Mouse (Mus musculus): ENCODE measurements at regions not wholly inside any gene's neighbourhood (a gene's known extent, or its start where the extent isn't known, plus 50 kb on each side); places are given as distances from the start of the nearest gene placed in this dataset.
A peak's percentile ranks its signal among the peaks of the same experiment; 100 is the strongest.

DNA sequence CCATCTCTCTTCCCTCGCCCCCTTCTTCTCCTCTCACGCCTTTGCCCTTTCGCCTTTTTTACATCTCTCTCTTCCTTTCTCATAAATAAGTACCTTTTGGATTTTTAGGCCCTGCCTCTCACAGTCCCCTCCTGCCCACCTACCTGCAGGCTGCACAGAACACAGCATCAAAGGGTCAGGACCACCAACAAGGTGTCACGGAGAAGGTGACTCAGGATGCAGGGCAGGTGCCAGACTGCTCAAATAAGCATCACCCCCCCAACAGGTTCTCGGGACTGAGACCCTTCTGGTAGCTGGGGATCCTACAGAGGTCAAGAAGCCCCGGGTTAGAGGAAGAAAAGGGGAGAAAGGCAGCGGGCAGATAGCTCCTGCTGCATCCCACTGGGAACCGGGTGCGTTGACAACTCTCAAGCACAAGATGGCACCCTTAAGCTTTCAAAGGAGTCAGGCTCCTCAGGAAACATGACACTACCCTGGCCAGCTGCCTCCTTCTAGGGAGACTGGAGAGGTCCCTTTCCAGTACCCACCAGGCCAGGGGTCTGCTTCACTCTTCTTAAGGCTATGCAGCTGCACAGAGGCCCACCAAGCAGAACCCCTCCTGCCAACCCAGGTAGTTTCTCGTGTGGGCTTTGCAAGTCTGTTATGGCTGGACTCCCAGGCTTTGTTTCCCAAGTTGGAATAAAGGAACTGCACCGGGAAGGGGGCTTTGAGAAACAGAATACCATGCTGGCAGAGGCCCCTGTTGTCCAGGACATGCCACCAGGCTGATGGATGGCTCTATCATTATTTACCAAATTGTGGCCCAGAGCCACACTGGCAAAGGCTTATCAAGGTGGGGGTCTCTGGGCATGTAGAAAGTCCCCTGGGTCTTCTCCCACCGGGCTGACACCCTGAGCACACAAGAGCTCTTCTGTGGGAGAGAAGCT, 120.9 kb upstream of the Mki67 start:
- Histone ChIP-seq H3K27ac (ENCODE audit: low read length) (no peak overlapping the region), H3K36me3 (ENCODE audit: control insufficient read depth, insufficient read depth) (no peaks in the 10 kb centered on the region), H3K27me3 (ENCODE audit: control insufficient read depth, insufficient read depth, low read depth, low read length) (no peaks in the 10 kb centered on the region; the same call in 1 of the 2 replicates), H3K4me1 (ENCODE audit: control insufficient read depth, low read depth, low read length) (no peaks in the 10 kb centered on the region), H3K4me3 (ENCODE audit: low read depth, low read length) (no peak overlapping the region), H3K9ac (ENCODE audit: low read depth, low read length) (no peak overlapping the region), H3K4me2 (ENCODE audit: low read depth, low read length) (no peak overlapping the region), H3K9me3 (replicated peaks; ENCODE audit: control insufficient read depth, low read length) (no peaks in the 10 kb centered on the region)
- peak; percentile 40 for ATAC-seq (ENCODE audit: low read depth)
- WGBS (ENCODE audit: insufficient replicate concordance), result 35% methylated on average over 12 of the region's 12 CpGs

DNA sequence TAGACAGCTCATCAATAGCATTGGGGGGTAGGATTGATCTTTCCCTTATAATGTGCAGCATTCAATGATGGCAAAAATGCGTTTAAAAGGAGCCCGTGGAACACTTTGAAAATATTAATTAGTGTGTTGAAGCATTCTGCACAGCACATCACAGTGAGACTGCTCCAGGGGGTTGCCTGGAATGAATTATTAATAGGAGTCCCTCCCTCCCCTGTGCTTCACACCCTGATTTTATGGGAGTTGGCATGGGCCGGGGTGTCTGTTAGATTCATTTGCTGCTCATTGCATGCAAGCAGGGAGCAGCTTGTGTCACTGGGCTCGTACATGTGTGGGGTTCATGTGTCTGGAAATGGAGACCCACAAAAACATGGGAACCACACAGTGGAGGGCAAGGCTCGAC, 127.9 kb upstream of the Mki67 start:
- Histone ChIP-seq H3K36me3 (ENCODE audit: control insufficient read depth, insufficient read depth) (no peaks in the 10 kb centered on the region), H3K4me3 (ENCODE audit: low read depth, low read length) (no peak overlapping the region), H3K9ac (ENCODE audit: low read depth, low read length) (no peak overlapping the region), H3K27ac (ENCODE audit: low read length) (no peak overlapping the region), H3K9me3 (replicated peaks; ENCODE audit: control insufficient read depth, low read length) (no peaks in the 10 kb centered on the region), H3K4me2 (ENCODE audit: low read depth, low read length) (no peak overlapping the region), H3K27me3 (ENCODE audit: control insufficient read depth, insufficient read depth, low read depth, low read length) (peaks cover 12% of the 10 kb centered on the region), H3K4me1 (ENCODE audit: control insufficient read depth, low read depth, low read length) (no peaks in the 10 kb centered on the region)
- ATAC-seq (ENCODE audit: low read depth), result no peak
- WGBS (ENCODE audit: insufficient replicate concordance), result 56% methylated on average over 5 of the region's 5 CpGs

DNA sequence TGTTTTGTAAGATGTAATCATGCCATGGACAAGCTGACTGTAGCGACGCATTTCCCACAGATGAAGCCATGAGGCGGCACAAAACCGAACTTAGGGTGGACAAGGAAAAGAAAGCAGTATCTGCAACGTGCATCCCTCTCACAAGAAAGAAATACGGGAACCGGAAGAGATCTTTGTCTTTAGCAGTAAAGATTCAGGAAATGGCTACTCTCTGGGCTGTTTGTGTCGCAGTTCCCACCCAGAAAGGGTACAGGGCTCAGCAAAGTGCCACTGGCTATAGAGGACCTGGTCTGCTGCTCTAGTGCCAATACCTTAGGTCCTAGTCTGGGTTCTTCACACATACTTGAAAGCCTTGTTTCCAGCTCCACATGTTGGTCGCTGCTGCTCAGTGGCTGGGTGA, 131.1 kb upstream of the Mki67 start:
- H3K27me3 ChIP-seq (ENCODE audit: control insufficient read depth, insufficient read depth, low read depth, low read length), result peaks cover 25% of the 10 kb centered on the region
- no peak overlapping the region for H3K9ac ChIP-seq (ENCODE audit: low read depth, low read length)
- H3K4me1 ChIP-seq (ENCODE audit: control insufficient read depth, low read depth, low read length), result no peaks in the 10 kb centered on the region
- H3K36me3 ChIP-seq (ENCODE audit: control insufficient read depth, insufficient read depth), result no peaks in the 10 kb centered on the region
- ATAC-seq (ENCODE audit: low read depth), result no peak
- H3K27ac ChIP-seq (ENCODE audit: low read length), result no peak overlapping the region
- H3K4me2 ChIP-seq (ENCODE audit: low read depth, low read length), result no peak overlapping the region
- WGBS (ENCODE audit: insufficient replicate concordance), result 16% methylated on average over 9 of the region's 9 CpGs
- H3K9me3 ChIP-seq (replicated peaks; ENCODE audit: control insufficient read depth, low read length), result no peaks in the 10 kb centered on the region
- no peak overlapping the region for H3K4me3 ChIP-seq (ENCODE audit: low read depth, low read length)

- Histone ChIP-seq H3K4me3 (ENCODE audit: low read depth, low read length) (no peak overlapping the region), H3K4me1 (ENCODE audit: control insufficient read depth, low read depth, low read length) (no peaks in the 10 kb centered on the region), H3K9ac (ENCODE audit: low read depth, low read length) (no peak overlapping the region), H3K4me2 (ENCODE audit: low read depth, low read length) (no peak overlapping the region), H3K36me3 (ENCODE audit: control insufficient read depth, insufficient read depth) (no peaks in the 10 kb centered on the region), H3K27ac (ENCODE audit: low read length) (no peak overlapping the region), H3K27me3 (ENCODE audit: control insufficient read depth, insufficient read depth, low read depth, low read length) (peaks cover 34% of the 10 kb centered on the region), H3K9me3 (replicated peaks; ENCODE audit: control insufficient read depth, low read length) (no peaks in the 10 kb centered on the region)
- WGBS (ENCODE audit: insufficient replicate concordance), result 44% methylated on average over 4 of the region's 4 CpGs
- no peak for ATAC-seq (ENCODE audit: low read depth)
Measured at GRCm38 (mm10) chr7:135848170-135848569, 132.0 kb upstream of the Mki67 start.

- no peak for ATAC-seq (ENCODE audit: low read depth)
- Histone ChIP-seq H3K9me3 (replicated peaks; ENCODE audit: control insufficient read depth, low read length) (no peaks in the 10 kb centered on the region), H3K9ac (ENCODE audit: low read depth, low read length) (no peak overlapping the region), H3K4me2 (ENCODE audit: low read depth, low read length) (no peak overlapping the region), H3K4me3 (ENCODE audit: low read depth, low read length) (no peak overlapping the region), H3K27ac (ENCODE audit: low read length) (no peak overlapping the region), H3K27me3 (ENCODE audit: control insufficient read depth, insufficient read depth, low read depth, low read length) (peaks cover 40% of the 10 kb centered on the region), H3K36me3 (ENCODE audit: control insufficient read depth, insufficient read depth) (no peaks in the 10 kb centered on the region), H3K4me1 (ENCODE audit: control insufficient read depth, low read depth, low read length) (no peaks in the 10 kb centered on the region)
- 52% methylated on average over 5 of the region's 5 CpGs for WGBS (ENCODE audit: insufficient replicate concordance)
Measured at GRCm38 (mm10) chr7:135848833-135849232, 132.7 kb upstream of the Mki67 start.

DNA sequence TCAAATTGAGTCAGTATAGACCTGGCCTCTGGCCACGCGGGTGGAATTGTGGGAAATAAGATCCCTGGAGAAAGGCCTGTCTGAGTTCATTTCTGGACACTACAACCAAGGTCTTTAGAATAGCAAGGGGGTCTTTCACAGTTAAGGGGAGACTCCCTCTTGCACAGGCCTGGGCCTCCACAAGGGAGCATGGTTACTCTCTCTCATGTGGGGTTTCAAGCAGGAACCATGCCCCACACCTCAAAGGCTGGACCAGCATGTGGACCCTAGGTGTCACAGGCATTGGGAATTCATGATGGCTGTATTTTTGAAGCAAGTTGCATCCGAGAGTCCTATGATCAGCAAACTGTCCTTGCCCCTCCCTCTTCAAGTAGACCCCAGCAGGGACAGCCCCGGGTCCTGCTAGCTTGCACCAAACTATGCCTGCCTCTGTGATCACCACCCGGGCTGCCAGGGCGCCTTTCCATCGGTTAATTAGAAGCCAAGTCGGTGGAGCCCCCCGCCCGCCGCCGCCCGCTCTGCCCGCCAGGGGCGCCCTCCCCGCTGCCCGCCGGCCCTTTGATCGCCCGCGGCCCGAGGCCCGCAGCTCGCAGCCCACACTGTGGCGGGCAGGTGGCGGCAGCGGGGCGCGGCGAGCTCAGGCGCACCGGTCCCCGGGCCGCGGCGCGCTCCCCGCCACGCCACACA, 137.1 kb upstream of the Mki67 start:
- Histone ChIP-seq H3K27me3 (ENCODE audit: control insufficient read depth, insufficient read depth, low read depth, low read length) (peaks cover 46% of the 10 kb centered on the region), H3K36me3 (ENCODE audit: control insufficient read depth, insufficient read depth) (no peaks in the 10 kb centered on the region), H3K4me2 (ENCODE audit: low read depth, low read length) (no peak overlapping the region), H3K9me3 (replicated peaks; ENCODE audit: control insufficient read depth, low read length) (no peaks in the 10 kb centered on the region), H3K4me3 (ENCODE audit: low read depth, low read length) (no peak overlapping the region), H3K27ac (ENCODE audit: low read length) (no peak overlapping the region), H3K4me1 (ENCODE audit: control insufficient read depth, low read depth, low read length) (no peaks in the 10 kb centered on the region), H3K9ac (ENCODE audit: low read depth, low read length) (no peak overlapping the region)
- no peak for ATAC-seq (ENCODE audit: low read depth)
- 6% methylated on average over 38 of the region's 39 CpGs for WGBS (ENCODE audit: insufficient replicate concordance)

DNA sequence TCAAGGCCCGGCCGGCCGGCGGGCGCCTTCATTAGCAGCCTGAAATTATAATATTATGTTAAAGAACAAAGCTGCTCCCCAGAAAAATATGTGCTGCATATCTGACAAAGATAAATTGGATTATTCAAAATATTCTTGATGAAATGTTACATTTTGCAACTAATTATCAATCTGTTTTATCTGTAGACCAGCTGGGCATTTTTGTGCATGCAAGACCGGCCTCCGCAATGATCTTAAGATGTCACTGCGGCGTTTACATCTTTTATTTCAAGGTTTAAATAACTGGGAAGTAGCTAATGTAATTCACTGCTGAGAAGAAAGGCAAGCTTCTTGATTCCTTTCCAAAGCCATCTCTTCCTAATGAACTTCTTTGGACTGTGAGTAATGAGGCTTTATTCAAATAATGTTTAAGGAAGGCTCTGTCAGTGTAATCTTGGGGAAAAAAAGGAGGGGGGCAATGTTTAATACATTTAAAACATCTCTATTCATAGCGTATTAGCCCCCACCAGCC, 137.7 kb upstream of the Mki67 start:
- H3K9ac ChIP-seq (ENCODE audit: low read depth, low read length), result no peak overlapping the region
- H3K4me3 ChIP-seq (ENCODE audit: low read depth, low read length), result no peak overlapping the region
- H3K36me3 ChIP-seq (ENCODE audit: control insufficient read depth, insufficient read depth), result no peaks in the 10 kb centered on the region
- peaks cover 43% of the 10 kb centered on the region for H3K27me3 ChIP-seq (ENCODE audit: control insufficient read depth, insufficient read depth, low read depth, low read length)
- H3K9me3 ChIP-seq (replicated peaks; ENCODE audit: control insufficient read depth, low read length), result no peaks in the 10 kb centered on the region
- no peak overlapping the region for H3K4me2 ChIP-seq (ENCODE audit: low read depth, low read length)
- no peak for ATAC-seq (ENCODE audit: low read depth)
- 23% methylated on average over 10 of the region's 10 CpGs for WGBS (ENCODE audit: insufficient replicate concordance)
- H3K4me1 ChIP-seq (ENCODE audit: control insufficient read depth, low read depth, low read length), result no peaks in the 10 kb centered on the region
- no peak overlapping the region for H3K27ac ChIP-seq (ENCODE audit: low read length)

DNA sequence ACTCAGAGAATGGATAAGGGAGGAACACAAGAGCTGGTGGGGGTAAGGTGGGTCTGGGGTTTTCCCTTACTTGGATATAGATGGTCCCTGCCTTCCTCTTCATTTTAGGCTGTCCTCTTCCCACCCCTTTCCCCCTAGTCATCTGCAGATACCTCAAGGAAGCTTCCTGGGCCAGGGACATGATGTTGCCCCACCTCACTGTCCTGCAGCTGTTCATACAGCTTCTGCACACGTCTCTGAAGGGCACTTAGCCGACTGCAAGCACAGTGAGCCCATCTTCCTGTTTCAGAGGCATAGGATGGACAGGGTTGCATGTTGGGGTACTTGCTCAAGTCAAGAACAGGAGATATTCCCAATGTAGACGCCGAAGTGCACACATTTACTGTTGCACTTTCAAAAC, 144.1 kb upstream of the Mki67 start:
- Histone ChIP-seq H3K27ac (ENCODE audit: low read length) (no peak overlapping the region), H3K9ac (ENCODE audit: low read depth, low read length) (no peak overlapping the region), H3K4me1 (ENCODE audit: control insufficient read depth, low read depth, low read length) (no peaks in the 10 kb centered on the region), H3K4me2 (ENCODE audit: low read depth, low read length) (no peak overlapping the region), H3K36me3 (ENCODE audit: control insufficient read depth, insufficient read depth) (no peaks in the 10 kb centered on the region), H3K27me3 (ENCODE audit: control insufficient read depth, insufficient read depth, low read depth, low read length) (peaks cover under 1% of the 10 kb centered on the region), H3K9me3 (replicated peaks; ENCODE audit: control insufficient read depth, low read length) (no peaks in the 10 kb centered on the region), H3K4me3 (ENCODE audit: low read depth, low read length) (no peak overlapping the region)
- ATAC-seq (ENCODE audit: low read depth), result no peak
- 38% methylated on average over 4 of the region's 4 CpGs for WGBS (ENCODE audit: insufficient replicate concordance)

All from liver, embryonic 16.5 days (tissue).